Mouse (Mus musculus) kidney, adult 2 months (tissue): ENCODE results near the gene Cytip. TPM values are rescaled to one million over a fixed set of nuclear protein-coding genes. Genes with fewer than 3 reads are reported as not detected.
A peak's percentile ranks its signal among the peaks of the same experiment; 100 is the strongest.

Source experiments
- DNase-seq: peaks from one replicate; pipeline ENCODE4 v3.0.0; 2021
- H3K27ac ChIP-seq: fragments of 200-500 bp; 2 replicates; pipeline ENCODE4 v1.5.1; 2012; ENCODE audit warnings: low read depth, low read length, control low read depth, inconsistent platforms; ENCODE audit not compliant: insufficient read depth
- H3K27me3 ChIP-seq: fragments of 200-500 bp; replicated peaks from 2 replicates; pipeline ENCODE4 v1.6.1; 2012; ENCODE audit warnings: mild to moderate bottlenecking, moderate library complexity, low read length, inconsistent platforms; ENCODE audit not compliant: control insufficient read depth, insufficient read depth
- H3K36me3 ChIP-seq: fragments of 200-500 bp; 2 replicates; pipeline ENCODE4 v1.6.1; 2012; ENCODE audit warnings: mild to moderate bottlenecking, moderate library complexity, low read length, inconsistent platforms; ENCODE audit not compliant: control insufficient read depth, insufficient read depth
- H3K4me1 ChIP-seq: fragments of 200-500 bp; 2 replicates; pipeline ENCODE4 v1.6.1; 2011; ENCODE audit warnings: low read length; ENCODE audit not compliant: control insufficient read depth, insufficient read depth
- H3K4me3 ChIP-seq: fragments of 200-500 bp; 2 replicates; pipeline ENCODE4 v1.5.1; 2011; ENCODE audit warnings: mild to moderate bottlenecking, low read depth, low read length, control low read depth; ENCODE audit not compliant: insufficient read depth
- CTCF ChIP-seq: fragments of 200-500 bp; conservative IDR thresholded peaks from 2 replicates; pipeline ENCODE4 v1.5.1; 2011; ENCODE audit warnings: low read depth, mild to moderate bottlenecking, control low read depth, low read length, moderate library complexity, mixed read lengths; ENCODE audit not compliant: insufficient read depth, insufficient read length
- POLR2A ChIP-seq: fragments of 200-500 bp; IDR thresholded peaks from one replicate; pipeline ENCODE4 v1.6.1; 2011; ENCODE audit warnings: low read depth, low read length, control low read depth
- WGBS: fragments of 180-500 bp; shearing (Covaris S2); methylation state at CpG from one replicate; pipeline ENCODE4 v1.1.7; 2018; 5-methylcytosine and 5-hydroxymethylcytosine counted together
- polyA plus RNA-seq: library from polyadenylated mRNA; depleted of rRNA; stranded (reverse); fragments of >200 nt; gene quantifications from 2 replicates; pipeline ENCODE4 v1.2.3, GENCODE M21; 2012

The Cytip gene
- polyA plus RNA-seq, 1 experiment, result 22.0 TPM

- H3K4me1 ChIP-seq, result peaks cover 17% of the 10 kb centered on the region
- H3K27me3 ChIP-seq, result no peaks in the 10 kb centered on the region
- peak overlapping the region; percentile 78 for H3K27ac ChIP-seq
- DNase-seq, result peak; percentile 86
- 30% methylated on average over 8 of the region's 8 CpGs for WGBS
- TF ChIP-seq POLR2A, result no peak
- no peak for TF ChIP-seq CTCF
- H3K4me3 ChIP-seq, result no peak overlapping the region
- no peaks in the 10 kb centered on the region for H3K36me3 ChIP-seq
These were observed 19.7 kb downstream of the Cytip start for GRCm38 (mm10) chr2:58175392-58176291.

- no peak for DNase-seq
- H3K4me3 ChIP-seq, result no peak overlapping the region
- no peak for TF ChIP-seq CTCF
- TF ChIP-seq POLR2A, result no peak
- peak overlapping the region; percentile 78; the same call in 1 of the 2 replicates for H3K27ac ChIP-seq
- H3K27me3 ChIP-seq, result no peaks in the 10 kb centered on the region
- WGBS, result 51% methylated on average over 9 of the region's 9 CpGs
- H3K36me3 ChIP-seq, result no peaks in the 10 kb centered on the region
- H3K4me1 ChIP-seq, result peaks cover 17% of the 10 kb centered on the region
These were observed 20.7 kb downstream of the Cytip start for GRCm38 (mm10) chr2:58174476-58175286.

- H3K27ac ChIP-seq, result no peak overlapping the region
- no peak for DNase-seq
- peaks cover 12% of the 10 kb centered on the region for H3K4me1 ChIP-seq
- WGBS, result 89% methylated on average over 3 of the region's 3 CpGs
- H3K36me3 ChIP-seq, result no peaks in the 10 kb centered on the region
- TF ChIP-seq POLR2A (no peak), CTCF (no peak)
- H3K27me3 ChIP-seq, result no peaks in the 10 kb centered on the region
- no peak overlapping the region for H3K4me3 ChIP-seq
These were observed 22.4 kb downstream of the Cytip start for GRCm38 (mm10) chr2:58172963-58173362.

GRCm38 (mm10) chr2:58169173-58169572 is 26.2 kb downstream of the Cytip start:
- no peak for TF ChIP-seq POLR2A
- TF ChIP-seq CTCF, result no peak
- 92% methylated on average over 2 of the region's 2 CpGs for WGBS
- no peaks in the 10 kb centered on the region for H3K27me3 ChIP-seq
- H3K27ac ChIP-seq, result no peak overlapping the region
- H3K4me1 ChIP-seq, result no peaks in the 10 kb centered on the region
- DNase-seq, result no peak
- no peaks in the 10 kb centered on the region for H3K36me3 ChIP-seq
- H3K4me3 ChIP-seq, result no peak overlapping the region

GRCm38 (mm10) chr2:58167654-58168053 is 27.7 kb downstream of the Cytip start:
- Histone ChIP-seq H3K4me1 (no peaks in the 10 kb centered on the region), H3K36me3 (no peaks in the 10 kb centered on the region), H3K27me3 (no peaks in the 10 kb centered on the region), H3K4me3 (no peak overlapping the region), H3K27ac (no peak overlapping the region)
- no peak for DNase-seq
- no peak for TF ChIP-seq CTCF
- no peak for TF ChIP-seq POLR2A
- WGBS, result 84% methylated on average over 3 of the region's 3 CpGs

GRCm38 (mm10) chr2:58166764-58167163 is 28.6 kb downstream of the Cytip start:
- Histone ChIP-seq H3K27ac (no peak overlapping the region), H3K4me3 (no peak overlapping the region), H3K4me1 (no peaks in the 10 kb centered on the region), H3K36me3 (no peaks in the 10 kb centered on the region), H3K27me3 (no peaks in the 10 kb centered on the region)
- no peak for TF ChIP-seq CTCF
- TF ChIP-seq POLR2A, result no peak
- WGBS, result 69% methylated on average over 2 of the region's 2 CpGs
- no peak for DNase-seq

- no peak for TF ChIP-seq POLR2A
- Histone ChIP-seq H3K4me1 (peaks cover 5% of the 10 kb centered on the region; the same call in 1 of the 2 replicates), H3K27me3 (no peaks in the 10 kb centered on the region), H3K27ac (no peak overlapping the region), H3K36me3 (no peaks in the 10 kb centered on the region), H3K4me3 (no peak overlapping the region)
- no peak for DNase-seq
- WGBS, result 59% methylated on average over 1 of the region's 1 CpGs
These were observed 31.7 kb downstream of the Cytip start for GRCm38 (mm10) chr2:58163457-58164181.
